Mouse (Mus musculus): Measurements from ENCODE around the gene Agap3. TPM values are rescaled to one million over a fixed set of nuclear protein-coding genes. Genes with fewer than 3 reads are reported as not detected.

Agap3 gene
- polyA plus RNA-seq, 1 experiment from 2014 or later, result 72.0 TPM

DNA sequence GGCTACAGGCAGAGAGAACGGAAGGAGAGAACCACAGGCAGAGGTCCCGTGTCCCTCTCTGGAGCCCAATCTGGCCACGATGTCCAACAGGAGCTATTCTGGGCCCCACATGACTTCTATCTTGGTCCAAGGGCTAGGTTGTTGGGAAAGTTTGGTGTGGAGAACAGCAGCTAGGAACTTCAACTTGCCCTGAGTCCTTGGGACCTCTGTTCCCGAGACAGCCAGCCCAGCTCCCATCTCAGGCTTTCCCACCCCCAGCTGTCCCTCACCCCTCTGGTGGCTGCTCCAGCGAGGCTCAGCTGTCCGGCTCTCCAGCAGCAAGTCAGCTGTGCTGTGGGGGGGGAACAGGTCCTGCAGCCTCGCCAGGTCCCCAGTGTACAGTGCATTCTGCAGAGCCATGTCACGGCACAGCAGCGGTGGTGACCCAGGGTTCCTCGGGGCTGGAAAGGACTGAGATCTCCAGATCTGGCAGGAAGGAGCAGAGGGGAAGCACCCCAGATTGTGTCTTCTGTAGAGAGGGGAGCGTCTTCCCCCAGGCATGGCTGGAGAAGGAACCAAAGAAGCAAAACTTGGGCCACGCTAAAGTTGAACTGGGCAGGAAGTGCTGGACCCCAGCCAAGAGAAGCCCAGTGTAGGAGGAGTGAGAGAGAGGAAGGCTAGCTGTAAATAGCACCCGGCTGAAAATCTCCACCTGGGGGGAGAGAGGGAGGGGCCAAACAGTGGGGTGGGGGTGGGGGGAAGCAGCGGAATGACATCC is 88.6 kb downstream of the Agap3 start, which contains the start of gene Asb10:
Gene Asb10 (minus strand): TSS at position 592 of the 757 bp plus-strand sequence.
- Histone ChIP-seq H3K9me3 (ENCODE audit: control insufficient read depth, low read length) (no peaks in the 10 kb centered on the region), H3K27ac (ENCODE audit: low read depth, low read length) (no peak within 1 kb of the TSS), H3K4me2 (ENCODE audit: low read depth) (0 out of 2 replicates have a peak within 1 kb of the TSS, but pooled peaks have one; percentile 14), H3K4me3 (ENCODE audit: low read depth, low read length) (no peak within 1 kb of the TSS), H3K9ac (ENCODE audit: low read length) (no peak within 1 kb of the TSS), H3K36me3 (ENCODE audit: control insufficient read depth, insufficient read depth, low read length) (no peaks in the 10 kb centered on the region), H3K4me1 (ENCODE audit: control insufficient read depth, insufficient read depth, low read length) (no peaks in the 10 kb centered on the region), H3K27me3 (ENCODE audit: control insufficient read depth, insufficient read depth, low read length) (no peaks in the 10 kb centered on the region; the same call in 1 of the 2 replicates)
- DNase-seq (ENCODE audit: low spot score), result no peak
- no peak for ATAC-seq (ENCODE audit: insufficient read depth, low FRiP score, low TSS enrichment)
- WGBS, result 46% methylated on average over 14 of the region's 14 CpGs

DNA sequence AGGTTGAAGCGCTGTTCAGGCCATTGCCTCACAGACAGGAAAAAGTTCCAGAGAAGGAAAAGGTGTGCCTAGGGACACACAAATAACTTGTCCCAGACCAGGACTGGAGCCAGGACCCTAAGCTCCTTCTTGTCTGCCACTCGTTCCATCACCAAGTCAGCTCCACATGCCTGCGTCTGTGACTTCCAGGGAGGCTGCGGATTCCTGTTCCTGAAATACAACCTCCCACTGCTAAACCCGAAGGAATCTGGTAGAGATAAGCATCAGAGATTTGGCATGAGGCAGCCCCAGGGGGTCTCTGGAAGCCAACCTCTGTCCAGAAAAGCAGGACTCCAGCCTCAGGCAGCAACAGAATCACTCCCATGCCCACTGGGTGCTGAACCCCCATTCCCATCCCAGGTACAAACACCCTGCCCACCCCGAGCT is 89.2 kb downstream of the Agap3 start:
- Histone ChIP-seq H3K36me3 (ENCODE audit: control insufficient read depth, insufficient read depth, low read length) (no peaks in the 10 kb centered on the region), H3K4me1 (ENCODE audit: control insufficient read depth, insufficient read depth, low read length) (no peaks in the 10 kb centered on the region), H3K9me3 (ENCODE audit: control insufficient read depth, low read length) (no peaks in the 10 kb centered on the region), H3K27ac (ENCODE audit: low read depth, low read length) (no peak overlapping the region), H3K4me3 (ENCODE audit: low read depth, low read length) (no peak overlapping the region), H3K27me3 (ENCODE audit: control insufficient read depth, insufficient read depth, low read length) (no peaks in the 10 kb centered on the region; the same call in 1 of the 2 replicates), H3K9ac (ENCODE audit: low read length) (no peak overlapping the region), H3K4me2 (ENCODE audit: low read depth) (0 out of 2 replicates have a peak overlapping the region, but pooled peaks have one; percentile 14)
- ATAC-seq (ENCODE audit: insufficient read depth, low FRiP score, low TSS enrichment) (no peak), DNase-seq (ENCODE audit: low spot score) (no peak)
- WGBS, result 45% methylated on average over 6 of the region's 6 CpGs

DNA sequence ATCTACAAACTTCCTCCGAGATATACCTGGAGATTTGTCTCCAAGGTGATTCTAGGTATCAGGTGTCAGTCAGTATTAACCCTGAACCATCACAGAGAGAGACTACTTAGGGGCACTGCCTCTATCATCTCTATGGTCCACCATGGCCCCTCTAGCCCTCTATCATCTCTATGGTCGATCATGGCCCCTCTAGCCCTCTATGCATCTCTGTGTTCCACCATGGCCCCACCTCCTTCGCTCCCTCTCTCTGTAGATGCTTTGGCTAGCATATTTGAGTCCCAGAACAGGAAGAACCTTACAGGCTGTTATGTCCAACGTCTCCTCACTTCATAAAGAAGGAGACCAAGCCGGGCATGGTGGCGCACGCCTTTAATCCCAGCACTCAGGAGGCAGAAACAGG is 90.7 kb downstream of the Agap3 start:
- DNase-seq (ENCODE audit: low spot score) (no peak), ATAC-seq (ENCODE audit: insufficient read depth, low FRiP score, low TSS enrichment) (no peak)
- no peaks in the 10 kb centered on the region for H3K4me1 ChIP-seq (ENCODE audit: control insufficient read depth, insufficient read depth, low read length)
- no peak overlapping the region for H3K4me3 ChIP-seq (ENCODE audit: low read depth, low read length)
- no peak overlapping the region for H3K27ac ChIP-seq (ENCODE audit: low read depth, low read length)
- 77% methylated on average over 7 of the region's 7 CpGs for WGBS
- no peaks in the 10 kb centered on the region for H3K36me3 ChIP-seq (ENCODE audit: control insufficient read depth, insufficient read depth, low read length)
- no peaks in the 10 kb centered on the region; the same call in 1 of the 2 replicates for H3K27me3 ChIP-seq (ENCODE audit: control insufficient read depth, insufficient read depth, low read length)
- H3K9ac ChIP-seq (ENCODE audit: low read length), result no peak overlapping the region
- H3K4me2 ChIP-seq (ENCODE audit: low read depth), result no peak overlapping the region
- no peaks in the 10 kb centered on the region for H3K9me3 ChIP-seq (ENCODE audit: control insufficient read depth, low read length)

DNA sequence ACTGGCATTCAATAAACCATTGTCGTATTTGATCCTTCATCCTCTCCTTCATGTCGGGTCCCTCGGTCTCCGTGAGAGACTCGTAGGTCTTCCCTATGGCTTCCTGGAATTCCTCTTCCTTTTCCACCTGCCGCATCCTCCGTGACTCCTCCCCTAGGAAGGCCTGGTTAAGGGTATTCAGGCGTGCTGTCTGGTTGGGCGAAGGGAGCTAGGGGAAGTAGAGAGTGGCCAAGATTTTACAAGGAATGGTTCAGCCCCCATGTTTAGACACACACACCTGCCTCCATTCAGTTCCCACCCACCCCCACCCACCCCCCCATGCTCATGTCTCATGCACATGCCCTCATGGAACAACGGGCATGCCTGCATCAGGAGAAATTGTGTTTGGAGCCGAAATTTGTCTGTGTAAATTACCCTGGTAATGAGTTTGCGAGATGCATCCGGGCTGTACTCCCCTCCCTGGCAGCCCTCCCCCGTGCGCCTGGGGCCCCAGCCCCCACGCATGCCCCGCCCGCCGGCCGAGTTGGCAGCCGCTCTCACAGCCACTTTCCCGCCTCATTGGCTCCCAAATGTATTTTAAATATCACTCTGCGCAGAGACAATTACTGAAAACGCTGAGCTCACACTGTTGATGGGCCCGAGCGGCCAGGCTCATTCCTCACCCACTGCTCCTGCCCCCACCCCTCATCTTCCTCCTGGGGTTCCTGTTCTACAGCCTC is 98.8 kb downstream of the Agap3 start:
- no peaks in the 10 kb centered on the region for H3K9me3 ChIP-seq (ENCODE audit: control insufficient read depth, low read length)
- peak; percentile 68 for DNase-seq (ENCODE audit: low spot score)
- no peak overlapping the region for H3K4me3 ChIP-seq (ENCODE audit: low read depth, low read length)
- no peak overlapping the region for H3K9ac ChIP-seq (ENCODE audit: low read length)
- WGBS, result 29% methylated on average over 26 of the region's 26 CpGs
- no peak overlapping the region for H3K27ac ChIP-seq (ENCODE audit: low read depth, low read length)
- peak; percentile 70; the same call in 1 of the 2 replicates for ATAC-seq (ENCODE audit: insufficient read depth, low FRiP score, low TSS enrichment)
- H3K27me3 ChIP-seq (ENCODE audit: control insufficient read depth, insufficient read depth, low read length), result no peaks in the 10 kb centered on the region
- peaks cover 9% of the 10 kb centered on the region for H3K4me1 ChIP-seq (ENCODE audit: control insufficient read depth, insufficient read depth, low read length)
- H3K36me3 ChIP-seq (ENCODE audit: control insufficient read depth, insufficient read depth, low read length), result no peaks in the 10 kb centered on the region
- peak overlapping the region; percentile 27; the same call in 1 of the 2 replicates for H3K4me2 ChIP-seq (ENCODE audit: low read depth)

DNA sequence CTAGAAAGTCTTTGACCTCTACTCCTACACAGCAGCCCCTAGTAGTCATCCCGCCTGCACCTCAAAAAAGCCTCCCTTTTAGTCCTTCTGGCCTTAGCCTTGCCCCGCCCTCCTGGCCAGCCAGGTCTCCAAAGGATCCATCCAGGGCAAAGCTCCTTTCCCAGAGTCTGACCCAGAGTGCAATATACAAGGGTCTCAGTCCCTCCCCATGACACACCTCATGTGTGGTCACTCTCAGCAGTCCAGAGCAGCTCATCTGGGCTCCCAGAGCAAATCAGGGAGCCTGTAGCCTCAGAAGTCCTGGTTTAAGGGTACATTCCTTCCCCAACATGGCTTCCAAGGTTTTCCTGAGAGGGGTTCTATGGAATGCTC is 99.3 kb downstream of the Agap3 start:
- Histone ChIP-seq H3K27me3 (ENCODE audit: control insufficient read depth, insufficient read depth, low read length) (no peaks in the 10 kb centered on the region), H3K4me2 (ENCODE audit: low read depth) (no peak overlapping the region), H3K36me3 (ENCODE audit: control insufficient read depth, insufficient read depth, low read length) (no peaks in the 10 kb centered on the region), H3K4me3 (ENCODE audit: low read depth, low read length) (no peak overlapping the region), H3K4me1 (ENCODE audit: control insufficient read depth, insufficient read depth, low read length) (peaks cover 9% of the 10 kb centered on the region), H3K9me3 (ENCODE audit: control insufficient read depth, low read length) (no peaks in the 10 kb centered on the region), H3K9ac (ENCODE audit: low read length) (0 out of 2 replicates have a peak overlapping the region, but pooled peaks have one; percentile 35), H3K27ac (ENCODE audit: low read depth, low read length) (no peak overlapping the region)
- WGBS, result 44% methylated on average over 2 of the region's 2 CpGs
- DNase-seq (ENCODE audit: low spot score) (no peak), ATAC-seq (ENCODE audit: insufficient read depth, low FRiP score, low TSS enrichment) (0 out of 2 replicates have a peak, but pooled peaks have one; percentile 18)

Other genes with a start within 250 kb of the Agap3 start
- gene Kcnh2, start 100.6 kb upstream of the Agap3 start, polyA plus RNA-seq (2014; fragmentation: Nextera tagmentation; extraction: Ambion mirVana), result 16.5 and 18.6 TPM in 2 replicates
- gene Nos3, start 87.4 kb upstream of the Agap3 start, polyA plus RNA-seq (2014; fragmentation: Nextera tagmentation; extraction: Ambion mirVana), result 6.1 and 6.7 TPM in 2 replicates
- 0.54 and 0.89 TPM in 2 replicates for gene Atg9b, start 60.0 kb upstream of the Agap3 start, polyA plus RNA-seq (2014; fragmentation: Nextera tagmentation; extraction: Ambion mirVana)
- gene Abcb8, start 58.5 kb upstream of the Agap3 start, polyA plus RNA-seq (2014; fragmentation: Nextera tagmentation; extraction: Ambion mirVana), result 45.8 and 47.0 TPM in 2 replicates
- 0.12 and 0.54 TPM in 2 replicates for gene Asic3, start 38.8 kb upstream of the Agap3 start, polyA plus RNA-seq (2014; fragmentation: Nextera tagmentation; extraction: Ambion mirVana)
- 59.1 and 64.9 TPM in 2 replicates for gene Cdk5, start 28.6 kb upstream of the Agap3 start, polyA plus RNA-seq (2014; fragmentation: Nextera tagmentation; extraction: Ambion mirVana)
- gene Slc4a2, start 28.3 kb upstream of the Agap3 start, polyA plus RNA-seq (2014; fragmentation: Nextera tagmentation; extraction: Ambion mirVana), result 18.0 and 18.1 TPM in 2 replicates
- gene Fastk, start 6.9 kb upstream of the Agap3 start, polyA plus RNA-seq (2014; fragmentation: Nextera tagmentation; extraction: Ambion mirVana), result 89.7 and 93.7 TPM in 2 replicates
- gene Tmub1, start 4.3 kb upstream of the Agap3 start, polyA plus RNA-seq (2014; fragmentation: Nextera tagmentation; extraction: Ambion mirVana), result 31.5 and 33.1 TPM in 2 replicates
- 0.92 and 1.3 TPM in 2 replicates for gene Gbx1, start 75.0 kb downstream of the Agap3 start, polyA plus RNA-seq (2014; fragmentation: Nextera tagmentation; extraction: Ambion mirVana)
- gene Asb10, start 88.8 kb downstream of the Agap3 start, polyA plus RNA-seq (2014; fragmentation: Nextera tagmentation; extraction: Ambion mirVana), result 0.38 TPM in 1 of 2 replicates, not detected in the other
- not detected in 2 replicates for gene 4931409K22Rik, start 104.6 kb downstream of the Agap3 start, polyA plus RNA-seq (2014; fragmentation: Nextera tagmentation; extraction: Ambion mirVana)
- 136 and 147 TPM in 2 replicates for gene Abcf2, start 125.3 kb downstream of the Agap3 start, polyA plus RNA-seq (2014; fragmentation: Nextera tagmentation; extraction: Ambion mirVana)
- 10.3 and 13.0 TPM in 2 replicates for gene Chpf2, start 134.6 kb downstream of the Agap3 start, polyA plus RNA-seq (2014; fragmentation: Nextera tagmentation; extraction: Ambion mirVana)
- gene Smarcd3, start 172.2 kb downstream of the Agap3 start, polyA plus RNA-seq (2014; fragmentation: Nextera tagmentation; extraction: Ambion mirVana), result 43.7 and 49.3 TPM in 2 replicates
- 40.5 and 41.8 TPM in 2 replicates for gene Nub1, start 233.4 kb downstream of the Agap3 start, polyA plus RNA-seq (2014; fragmentation: Nextera tagmentation; extraction: Ambion mirVana)